Mouse (Mus musculus): ENCODE measurements around the gene Odf2. TPM values are rescaled to one million over a fixed set of nuclear protein-coding genes. Genes with fewer than 3 reads are reported as not detected.

The Odf2 gene
- total and polyA plus RNA-seq, 2 experiments from 2014 or later: 28.6 to 35.1 TPM

DNA sequence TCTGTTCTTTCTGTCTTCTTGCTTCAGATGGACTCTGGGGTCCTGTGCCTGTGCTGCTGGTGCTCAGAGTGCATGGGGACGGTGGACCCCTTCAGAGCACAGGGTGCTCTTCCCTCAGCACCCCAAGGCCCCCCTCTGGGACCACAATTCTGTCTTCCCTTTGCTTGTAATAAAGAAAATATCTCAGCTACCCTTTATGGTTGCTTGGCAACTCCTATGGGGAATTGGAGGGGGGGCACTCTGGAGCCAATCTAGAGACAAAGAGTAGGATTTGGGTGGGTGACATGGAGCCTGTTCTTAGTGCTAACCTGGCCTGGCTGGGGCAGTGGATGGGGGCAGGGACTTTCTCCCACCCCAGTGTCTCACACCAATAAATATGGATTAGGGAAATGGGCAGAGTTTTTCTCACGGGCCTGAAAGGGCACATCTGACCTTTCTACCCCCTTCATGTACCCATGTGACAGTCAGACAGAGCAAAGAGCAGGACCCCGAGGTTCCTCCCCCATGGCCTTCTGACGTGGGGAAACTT lies 36.0 kb upstream of the Odf2 start:
- TF ChIP-seq EP300 (IDR thresholded peaks at IDR 0.05; ENCODE audit: low read depth): no peak
- no peak for TF ChIP-seq CTCF (IDR thresholded peaks at IDR 0.05; ENCODE audit: low read depth)
- 0 out of 2 replicates have a peak, but pooled peaks cover 4% of the 10 kb centered on the region for H3K27me3 ChIP-seq (ENCODE audit: control insufficient read depth, insufficient read depth, low read length)
- no peaks in the 10 kb centered on the region for H3K9me3 ChIP-seq (replicated peaks; ENCODE audit: control insufficient read depth, low read length)

DNA sequence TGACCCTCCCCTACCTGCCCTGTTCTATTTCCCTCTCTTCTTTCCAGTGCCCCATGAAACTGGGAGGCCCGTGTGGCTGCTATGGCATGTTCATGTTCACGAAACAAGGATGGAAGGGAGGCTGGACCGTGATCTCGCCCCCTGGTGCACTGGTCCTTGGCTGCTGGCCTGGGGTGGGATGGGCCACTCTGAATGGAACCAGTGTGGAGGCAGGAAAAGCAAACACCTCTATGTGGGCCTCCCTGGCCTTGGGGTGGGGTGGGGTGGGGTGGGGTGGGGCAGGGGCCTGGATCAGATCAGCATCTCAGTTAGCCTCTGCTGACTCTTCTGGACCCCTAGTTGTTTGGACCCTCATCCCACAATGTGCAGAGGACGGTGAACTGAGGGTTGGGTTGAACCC lies 35.3 kb upstream of the Odf2 start:
- Histone ChIP-seq H3K36me3 (replicated peaks; ENCODE audit: control insufficient read depth, insufficient read depth, low read length) (no peaks in the 10 kb centered on the region), H3K4me2 (ENCODE audit: low read depth, low read length) (no peak overlapping the region), H3K9ac (replicated peaks; ENCODE audit: low read depth, low read length) (no peak overlapping the region), H3K9me3 (replicated peaks; ENCODE audit: control insufficient read depth, low read length) (no peaks in the 10 kb centered on the region), H3K27me3 (ENCODE audit: control insufficient read depth, insufficient read depth, low read length) (0 out of 2 replicates have a peak, but pooled peaks cover 4% of the 10 kb centered on the region), H3K27ac (ENCODE audit: low read depth) (no peak overlapping the region), H3K4me3 (ENCODE audit: low read depth, low read length) (no peak overlapping the region), H3K4me1 (ENCODE audit: control insufficient read depth, insufficient read depth) (no peaks in the 10 kb centered on the region)
- DNase-seq (ENCODE audit: low spot score) (no peak), ATAC-seq (ENCODE audit: insufficient read depth, low read depth) (no peak)
- no peak for TF ChIP-seq EP300 (IDR thresholded peaks at IDR 0.05; ENCODE audit: low read depth)
- TF ChIP-seq CTCF (IDR thresholded peaks at IDR 0.05; ENCODE audit: low read depth): no peak
- WGBS: 59% methylated on average over 5 of the region's 5 CpGs

More for the DNA sequence above, 36.0 kb upstream of the Odf2 start:
- ATAC-seq (ENCODE audit: insufficient read depth, low read depth) (no peak), DNase-seq (ENCODE audit: low spot score) (no peak)
- Histone ChIP-seq H3K4me2 (ENCODE audit: low read depth, low read length) (no peak overlapping the region), H3K9ac (replicated peaks; ENCODE audit: low read depth, low read length) (no peak overlapping the region), H3K4me3 (ENCODE audit: low read depth, low read length) (no peak overlapping the region), H3K27ac (ENCODE audit: low read depth) (no peak overlapping the region), H3K36me3 (replicated peaks; ENCODE audit: control insufficient read depth, insufficient read depth, low read length) (no peaks in the 10 kb centered on the region), H3K4me1 (ENCODE audit: control insufficient read depth, insufficient read depth) (no peaks in the 10 kb centered on the region)
- WGBS: 46% methylated on average over 4 of the region's 4 CpGs

DNA sequence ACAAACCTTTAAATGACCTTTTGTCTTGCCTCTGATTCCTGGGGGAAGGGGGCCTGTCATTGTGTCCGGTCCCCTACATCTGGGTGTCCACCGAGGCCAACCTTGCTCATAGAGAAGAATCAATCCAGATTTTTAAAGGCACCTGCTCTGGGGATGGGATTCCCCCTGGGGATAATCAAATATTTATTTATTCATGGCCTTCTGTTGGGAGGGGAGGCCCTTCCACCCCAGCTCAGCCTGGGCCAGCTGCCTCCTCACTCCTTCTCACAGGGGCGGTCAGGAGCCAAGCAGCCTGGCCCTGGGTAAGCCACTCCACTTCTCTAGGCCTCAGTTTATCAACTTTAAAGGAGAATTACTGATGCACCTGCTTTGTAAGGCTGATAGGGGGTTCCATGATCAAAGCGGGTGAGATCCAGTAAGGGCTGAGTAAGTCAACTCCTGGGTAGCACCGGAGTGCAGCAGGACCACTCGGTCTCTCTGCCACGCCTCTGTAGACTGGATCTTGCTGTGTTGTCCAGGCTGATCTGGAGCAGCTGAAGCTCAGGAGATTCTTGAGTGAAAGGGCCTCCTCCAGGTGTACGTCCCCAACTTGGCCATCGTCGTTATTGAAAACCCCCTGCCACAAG lies 33.3 kb upstream of the Odf2 start:
- no peak for ATAC-seq (ENCODE audit: insufficient read depth, low read depth)
- 0 out of 2 replicates have a peak, but pooled peaks cover 3% of the 10 kb centered on the region for H3K27me3 ChIP-seq (ENCODE audit: control insufficient read depth, insufficient read depth, low read length)
- H3K4me1 ChIP-seq (ENCODE audit: control insufficient read depth, insufficient read depth): no peaks in the 10 kb centered on the region
- H3K4me2 ChIP-seq (ENCODE audit: low read depth, low read length): no peak overlapping the region
- 75% methylated on average over 10 of the region's 10 CpGs for WGBS
- no peak overlapping the region for H3K4me3 ChIP-seq (ENCODE audit: low read depth, low read length)
- no peaks in the 10 kb centered on the region for H3K9me3 ChIP-seq (replicated peaks; ENCODE audit: control insufficient read depth, low read length)
- TF ChIP-seq CTCF (IDR thresholded peaks at IDR 0.05; ENCODE audit: low read depth) (no peak), EP300 (IDR thresholded peaks at IDR 0.05; ENCODE audit: low read depth) (no peak)
- DNase-seq (ENCODE audit: low spot score): no peak
- H3K27ac ChIP-seq (ENCODE audit: low read depth): no peak overlapping the region
- H3K36me3 ChIP-seq (replicated peaks; ENCODE audit: control insufficient read depth, insufficient read depth, low read length): no peaks in the 10 kb centered on the region
- H3K9ac ChIP-seq (replicated peaks; ENCODE audit: low read depth, low read length): no peak overlapping the region

DNA sequence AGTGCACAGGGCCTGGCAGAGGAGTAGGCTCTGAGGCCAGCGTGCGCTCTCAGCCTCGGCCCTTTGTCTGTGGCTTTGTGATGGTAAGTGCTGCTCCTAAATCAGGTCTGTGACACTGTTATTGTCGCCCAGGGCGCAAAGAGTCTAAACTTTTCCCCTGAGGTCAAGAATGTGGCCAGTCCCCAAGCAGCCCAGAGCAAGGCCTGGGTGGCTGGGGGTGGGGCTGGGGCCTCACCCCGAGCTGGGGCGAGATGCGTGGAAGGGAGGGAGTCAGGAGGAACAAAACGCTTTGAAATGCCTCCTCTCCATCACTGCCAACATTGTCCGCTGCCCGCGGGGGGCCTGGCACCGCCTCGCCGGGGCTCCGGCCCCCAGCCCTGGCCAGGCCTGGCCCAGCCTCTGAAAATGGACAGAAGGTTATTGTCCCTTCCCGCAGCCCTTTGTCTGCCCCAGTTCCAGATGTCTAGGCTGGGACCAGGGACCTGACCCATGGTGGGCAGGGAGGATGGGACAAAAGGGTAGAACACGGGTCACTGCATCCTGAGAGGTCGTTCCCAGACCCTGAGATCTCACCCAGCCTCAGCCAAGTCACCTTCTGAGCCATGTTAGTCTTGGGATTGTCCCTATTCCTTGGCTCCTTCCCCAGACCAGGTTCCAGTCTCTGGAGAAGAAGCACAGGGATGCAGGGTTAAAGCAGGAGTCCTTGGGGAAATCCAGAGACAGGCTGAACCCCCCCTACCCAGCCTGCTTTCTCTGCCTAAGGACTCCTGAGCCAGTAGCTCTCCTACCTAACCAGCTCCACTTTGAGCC lies 32.4 kb upstream of the Odf2 start:
- no peaks in the 10 kb centered on the region for H3K4me1 ChIP-seq (ENCODE audit: control insufficient read depth, insufficient read depth)
- TF ChIP-seq EP300 (IDR thresholded peaks at IDR 0.05; ENCODE audit: low read depth) (no peak), CTCF (IDR thresholded peaks at IDR 0.05; ENCODE audit: low read depth) (no peak)
- H3K9ac ChIP-seq (replicated peaks; ENCODE audit: low read depth, low read length): no peak overlapping the region
- H3K4me3 ChIP-seq (ENCODE audit: low read depth, low read length): no peak overlapping the region
- H3K27ac ChIP-seq (ENCODE audit: low read depth): no peak overlapping the region
- DNase-seq (ENCODE audit: low spot score): no peak
- no peak for ATAC-seq (ENCODE audit: insufficient read depth, low read depth)
- H3K36me3 ChIP-seq (replicated peaks; ENCODE audit: control insufficient read depth, insufficient read depth, low read length): no peaks in the 10 kb centered on the region
- no peak overlapping the region for H3K4me2 ChIP-seq (ENCODE audit: low read depth, low read length)
- no peaks in the 10 kb centered on the region for H3K27me3 ChIP-seq (ENCODE audit: control insufficient read depth, insufficient read depth, low read length)
- H3K9me3 ChIP-seq (replicated peaks; ENCODE audit: control insufficient read depth, low read length): no peaks in the 10 kb centered on the region
- 43% methylated on average over 19 of the region's 19 CpGs for WGBS

DNA sequence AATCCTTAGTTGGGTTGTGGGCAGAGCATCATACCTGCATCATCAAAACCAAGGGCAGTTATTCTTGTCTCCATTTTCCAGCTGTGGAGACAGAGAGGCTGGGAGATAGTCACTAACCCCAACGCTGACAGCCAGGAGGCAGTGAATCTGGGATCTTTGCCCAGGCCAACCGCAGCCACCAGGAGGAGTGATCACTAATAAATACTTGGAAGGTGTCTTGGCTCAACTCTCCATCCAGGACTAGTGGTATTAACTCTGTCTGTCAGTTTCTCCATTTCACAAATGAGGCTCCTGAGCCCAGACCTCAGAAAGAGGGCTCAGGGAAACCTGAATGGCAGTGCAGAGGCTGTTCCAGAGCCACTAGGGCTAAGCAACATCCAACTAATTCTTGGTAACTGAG lies 31.7 kb upstream of the Odf2 start:
- no peaks in the 10 kb centered on the region for H3K36me3 ChIP-seq (replicated peaks; ENCODE audit: control insufficient read depth, insufficient read depth, low read length)
- ATAC-seq (ENCODE audit: insufficient read depth, low read depth) (no peak), DNase-seq (ENCODE audit: low spot score) (no peak)
- 37% methylated on average over 2 of the region's 2 CpGs for WGBS
- H3K27me3 ChIP-seq (ENCODE audit: control insufficient read depth, insufficient read depth, low read length): no peaks in the 10 kb centered on the region
- no peak overlapping the region for H3K9ac ChIP-seq (replicated peaks; ENCODE audit: low read depth, low read length)
- H3K4me2 ChIP-seq (ENCODE audit: low read depth, low read length): no peak overlapping the region
- H3K9me3 ChIP-seq (replicated peaks; ENCODE audit: control insufficient read depth, low read length): no peaks in the 10 kb centered on the region
- H3K27ac ChIP-seq (ENCODE audit: low read depth): no peak overlapping the region
- no peak overlapping the region for H3K4me3 ChIP-seq (ENCODE audit: low read depth, low read length)
- TF ChIP-seq CTCF (IDR thresholded peaks at IDR 0.05; ENCODE audit: low read depth): no peak
- TF ChIP-seq EP300 (IDR thresholded peaks at IDR 0.05; ENCODE audit: low read depth): no peak
- H3K4me1 ChIP-seq (ENCODE audit: control insufficient read depth, insufficient read depth): no peaks in the 10 kb centered on the region
